Mouse (Mus musculus) kidney, adult 2 months (tissue): ENCODE measurements around the gene Dcp1b.

Experiments used
- CTCF ChIP-seq: fragments of 200-500 bp; conservative IDR thresholded peaks from 2 replicates; pipeline ENCODE4 v1.5.1; 2011; ENCODE audit warnings: low read depth, mild to moderate bottlenecking, control low read depth, low read length, moderate library complexity, mixed read lengths; ENCODE audit not compliant: insufficient read depth, insufficient read length
- POLR2A ChIP-seq: fragments of 200-500 bp; IDR thresholded peaks from one replicate; pipeline ENCODE4 v1.6.1; 2011; ENCODE audit warnings: low read depth, low read length, control low read depth

GRCm38 (mm10) chr6:119132863-119133262 is 42.2 kb upstream of the Dcp1b start:
- TF ChIP-seq CTCF (no peak), POLR2A (no peak)
